Mouse (Mus musculus): ENCODE measurements around the gene Schip1. TPM values are rescaled to one million over a fixed set of nuclear protein-coding genes. Genes with fewer than 3 reads are reported as not detected.

The Schip1 gene
- polyA plus RNA-seq, 1 experiment from 2014 or later = 165 TPM

DNA sequence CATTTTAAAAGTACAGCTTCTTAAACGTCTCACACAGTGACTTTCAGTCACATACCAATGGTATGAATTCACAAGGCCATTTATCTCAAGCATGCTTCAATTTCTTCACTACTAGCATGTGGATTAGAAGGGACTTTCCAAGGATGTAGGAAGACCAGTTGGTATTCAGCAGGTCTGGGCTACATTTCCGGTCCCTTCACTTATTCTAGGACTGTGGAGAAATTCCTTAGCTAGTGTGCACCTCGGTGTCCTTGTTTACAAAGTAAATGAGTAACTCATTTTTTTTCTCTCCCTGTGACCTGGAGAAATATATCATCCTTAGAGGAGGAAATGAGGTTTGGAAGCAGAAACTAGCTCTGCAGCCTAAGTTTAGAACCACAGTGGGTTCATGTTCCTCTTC, 405.5 kb downstream of the Schip1 start:
- Histone ChIP-seq H3K36me3 (ENCODE audit: control insufficient read depth, insufficient read depth, low read length) (no peaks in the 10 kb centered on the region), H3K27ac (ENCODE audit: low read depth, low read length) (no peak overlapping the region), H3K4me3 (ENCODE audit: low read depth, low read length) (no peak overlapping the region), H3K9ac (ENCODE audit: low read length) (no peak overlapping the region), H3K4me2 (ENCODE audit: low read length) (no peak overlapping the region), H3K9me3 (replicated peaks; ENCODE audit: control insufficient read depth, low read length) (no peaks in the 10 kb centered on the region), H3K4me1 (ENCODE audit: control insufficient read depth, insufficient read depth, low read length) (peaks cover 5% of the 10 kb centered on the region; the same call in 1 of the 2 replicates), H3K27me3 (replicated peaks; ENCODE audit: control insufficient read depth, insufficient read depth, low read length) (no peaks in the 10 kb centered on the region)
- 84% methylated on average over 3 of the region's 3 CpGs for WGBS
- DNase-seq (ENCODE audit: low spot score) = no peak
- ATAC-seq = no peak

DNA sequence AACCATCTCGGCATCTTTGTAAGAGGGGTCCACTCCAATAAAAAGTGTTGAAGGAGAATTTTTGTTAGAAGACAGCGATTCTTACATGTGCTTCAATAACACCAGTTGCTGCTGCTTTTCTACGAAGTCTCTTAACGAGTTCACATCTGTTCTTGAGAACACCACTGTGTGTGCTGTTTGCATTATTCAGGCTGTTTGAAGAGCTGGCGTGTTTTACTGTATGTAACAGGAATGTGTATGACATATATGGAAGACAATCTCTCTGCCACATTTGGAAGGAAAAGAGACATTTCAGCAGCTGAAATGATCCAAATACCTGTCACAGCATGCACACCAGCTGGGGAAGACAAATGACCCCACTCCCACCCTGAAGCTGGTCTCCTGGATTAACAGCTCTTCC, 406.0 kb downstream of the Schip1 start:
- Histone ChIP-seq H3K4me3 (ENCODE audit: low read depth, low read length) (no peak overlapping the region), H3K4me1 (ENCODE audit: control insufficient read depth, insufficient read depth, low read length) (peaks cover 5% of the 10 kb centered on the region; the same call in 1 of the 2 replicates), H3K36me3 (ENCODE audit: control insufficient read depth, insufficient read depth, low read length) (no peaks in the 10 kb centered on the region), H3K27me3 (replicated peaks; ENCODE audit: control insufficient read depth, insufficient read depth, low read length) (no peaks in the 10 kb centered on the region), H3K9me3 (replicated peaks; ENCODE audit: control insufficient read depth, low read length) (no peaks in the 10 kb centered on the region), H3K4me2 (ENCODE audit: low read length) (no peak overlapping the region), H3K27ac (ENCODE audit: low read depth, low read length) (no peak overlapping the region), H3K9ac (ENCODE audit: low read length) (no peak overlapping the region)
- ATAC-seq (no peak), DNase-seq (ENCODE audit: low spot score) (no peak)
- 61% methylated on average over 5 of the region's 5 CpGs for WGBS

DNA sequence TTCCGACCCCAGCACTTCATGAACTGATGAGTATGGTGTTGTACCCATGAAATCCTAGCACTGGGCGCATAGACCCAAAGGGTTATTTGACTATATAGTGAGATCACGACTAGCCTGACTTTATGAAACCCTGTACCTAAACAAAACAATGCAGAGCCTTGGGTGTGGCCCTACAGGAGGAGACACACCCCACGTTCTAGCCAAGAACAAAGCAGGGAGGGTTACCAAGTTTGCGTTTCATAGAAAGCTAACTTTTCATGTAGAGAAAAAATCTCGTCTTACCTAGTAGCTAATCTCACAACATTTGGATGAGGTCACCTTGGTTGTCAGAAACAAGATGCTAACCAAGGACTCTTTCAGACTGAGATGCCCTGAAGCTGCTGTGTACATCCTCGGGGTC, 411.7 kb downstream of the Schip1 start:
- no peak overlapping the region for H3K27ac ChIP-seq (ENCODE audit: low read depth, low read length)
- no peak overlapping the region for H3K4me3 ChIP-seq (ENCODE audit: low read depth, low read length)
- DNase-seq (ENCODE audit: low spot score) (no peak), ATAC-seq (no peak)
- no peaks in the 10 kb centered on the region for H3K9me3 ChIP-seq (replicated peaks; ENCODE audit: control insufficient read depth, low read length)
- no peaks in the 10 kb centered on the region for H3K4me1 ChIP-seq (ENCODE audit: control insufficient read depth, insufficient read depth, low read length)
- H3K9ac ChIP-seq (ENCODE audit: low read length) = no peak overlapping the region
- H3K27me3 ChIP-seq (replicated peaks; ENCODE audit: control insufficient read depth, insufficient read depth, low read length) = no peaks in the 10 kb centered on the region
- H3K4me2 ChIP-seq (ENCODE audit: low read length) = no peak overlapping the region
- WGBS = 92% methylated on average over 7 of the region's 7 CpGs
- H3K36me3 ChIP-seq (ENCODE audit: control insufficient read depth, insufficient read depth, low read length) = no peaks in the 10 kb centered on the region

DNA sequence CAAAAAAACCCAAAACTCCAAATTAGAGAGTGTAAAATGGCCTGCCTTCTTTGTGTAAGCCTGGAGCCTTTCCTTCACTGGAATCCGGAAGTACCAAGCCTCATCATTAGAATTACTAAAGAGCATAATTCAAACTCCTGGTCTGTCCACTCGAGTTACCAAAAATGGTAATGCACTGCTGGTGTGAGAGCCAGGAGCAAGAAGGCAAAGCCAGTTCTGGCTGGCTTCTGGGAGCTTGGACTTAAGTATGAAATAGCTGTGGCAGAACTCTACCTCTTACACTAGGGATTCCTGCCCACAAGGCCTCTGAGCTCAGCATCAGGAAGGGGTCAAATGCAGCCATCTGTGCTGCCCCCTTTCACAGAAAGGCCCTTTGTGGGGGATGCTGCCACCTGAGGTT, 412.9 kb downstream of the Schip1 start:
- 46% methylated on average over 2 of the region's 2 CpGs for WGBS
- Histone ChIP-seq H3K36me3 (ENCODE audit: control insufficient read depth, insufficient read depth, low read length) (no peaks in the 10 kb centered on the region), H3K4me2 (ENCODE audit: low read length) (no peak overlapping the region), H3K27ac (ENCODE audit: low read depth, low read length) (no peak overlapping the region), H3K4me3 (ENCODE audit: low read depth, low read length) (no peak overlapping the region), H3K27me3 (replicated peaks; ENCODE audit: control insufficient read depth, insufficient read depth, low read length) (no peaks in the 10 kb centered on the region), H3K9ac (ENCODE audit: low read length) (no peak overlapping the region), H3K4me1 (ENCODE audit: control insufficient read depth, insufficient read depth, low read length) (no peaks in the 10 kb centered on the region), H3K9me3 (replicated peaks; ENCODE audit: control insufficient read depth, low read length) (no peaks in the 10 kb centered on the region)
- no peak for DNase-seq (ENCODE audit: low spot score)
- ATAC-seq = no peak

DNA sequence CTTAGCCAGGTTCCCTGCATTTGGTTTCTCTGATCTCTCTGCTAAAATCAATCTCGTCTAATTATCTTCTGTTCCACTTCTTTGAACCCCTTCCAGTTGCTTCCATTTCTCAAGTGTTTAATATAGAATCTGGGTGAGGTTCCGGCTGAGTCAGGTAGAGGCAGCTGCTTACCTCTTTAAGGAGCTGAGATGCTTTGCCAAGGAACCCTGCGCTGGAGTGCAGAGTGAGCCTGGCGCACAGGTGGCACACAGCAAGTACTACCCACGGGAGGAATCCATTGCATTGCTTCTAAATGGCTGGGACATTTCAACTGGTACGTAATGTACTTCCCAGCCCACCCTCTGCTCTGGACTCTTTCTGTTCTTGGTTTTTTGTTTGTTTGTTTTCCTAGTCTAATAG, 414.7 kb downstream of the Schip1 start:
- WGBS = 89% methylated on average over 6 of the region's 6 CpGs

DNA sequence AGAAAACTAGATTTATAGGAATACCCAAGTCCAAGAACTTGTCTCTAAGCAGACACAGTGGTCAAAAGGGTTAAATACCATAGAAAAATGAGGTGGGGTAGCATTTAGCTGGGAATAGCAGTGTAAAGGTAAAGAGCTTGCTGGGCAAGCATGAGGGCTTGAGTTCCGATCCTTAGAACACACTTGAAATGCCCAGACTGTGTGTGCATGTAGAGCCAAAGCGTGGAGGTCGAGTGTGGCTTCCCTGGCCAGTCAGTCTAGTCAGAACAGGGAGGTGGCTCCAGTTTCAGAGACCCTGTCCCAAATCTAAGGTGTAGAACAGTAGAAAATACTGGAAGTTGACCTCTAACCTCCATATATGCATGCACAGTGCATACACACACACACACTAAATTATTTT, 418.9 kb downstream of the Schip1 start:
- Histone ChIP-seq H3K27ac (ENCODE audit: low read depth, low read length) (no peak overlapping the region), H3K4me3 (ENCODE audit: low read depth, low read length) (no peak overlapping the region), H3K9me3 (replicated peaks; ENCODE audit: control insufficient read depth, low read length) (no peaks in the 10 kb centered on the region), H3K4me2 (ENCODE audit: low read length) (no peak overlapping the region), H3K9ac (ENCODE audit: low read length) (no peak overlapping the region), H3K36me3 (ENCODE audit: control insufficient read depth, insufficient read depth, low read length) (no peaks in the 10 kb centered on the region), H3K27me3 (replicated peaks; ENCODE audit: control insufficient read depth, insufficient read depth, low read length) (no peaks in the 10 kb centered on the region), H3K4me1 (ENCODE audit: control insufficient read depth, insufficient read depth, low read length) (no peaks in the 10 kb centered on the region)
- DNase-seq (ENCODE audit: low spot score) (no peak), ATAC-seq (no peak)
- 94% methylated on average over 3 of the region's 3 CpGs for WGBS

More for the DNA sequence above, 414.7 kb downstream of the Schip1 start:
- Histone ChIP-seq H3K9ac (ENCODE audit: low read length) (no peak overlapping the region), H3K27me3 (replicated peaks; ENCODE audit: control insufficient read depth, insufficient read depth, low read length) (no peaks in the 10 kb centered on the region), H3K4me3 (ENCODE audit: low read depth, low read length) (no peak overlapping the region), H3K4me1 (ENCODE audit: control insufficient read depth, insufficient read depth, low read length) (no peaks in the 10 kb centered on the region), H3K4me2 (ENCODE audit: low read length) (no peak overlapping the region), H3K9me3 (replicated peaks; ENCODE audit: control insufficient read depth, low read length) (no peaks in the 10 kb centered on the region), H3K27ac (ENCODE audit: low read depth, low read length) (no peak overlapping the region), H3K36me3 (ENCODE audit: control insufficient read depth, insufficient read depth, low read length) (no peaks in the 10 kb centered on the region)
- DNase-seq (ENCODE audit: low spot score) (no peak), ATAC-seq (no peak)

DNA sequence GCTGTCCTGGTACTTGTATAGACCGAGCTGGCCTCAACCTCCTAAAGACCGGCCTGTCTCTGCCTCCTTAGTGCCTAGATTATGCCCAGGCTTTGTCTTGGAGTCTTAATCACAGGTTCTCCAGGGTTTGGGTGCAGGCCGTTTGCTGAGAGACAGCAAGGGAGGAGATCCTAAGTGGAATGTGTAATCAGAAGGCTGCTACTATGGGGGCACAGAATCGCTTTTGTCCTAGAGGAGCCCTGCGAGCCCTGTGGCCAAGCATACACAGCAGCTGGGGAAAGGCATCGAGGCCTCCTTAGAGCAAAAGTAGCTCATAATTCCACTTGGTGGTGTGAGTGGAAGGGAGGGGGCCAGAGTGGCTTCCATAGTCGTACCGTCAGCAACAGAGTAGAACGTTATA, 419.4 kb downstream of the Schip1 start:
- Histone ChIP-seq H3K36me3 (ENCODE audit: control insufficient read depth, insufficient read depth, low read length) (no peaks in the 10 kb centered on the region), H3K4me3 (ENCODE audit: low read depth, low read length) (no peak overlapping the region), H3K9me3 (replicated peaks; ENCODE audit: control insufficient read depth, low read length) (no peaks in the 10 kb centered on the region), H3K27ac (ENCODE audit: low read depth, low read length) (no peak overlapping the region), H3K4me1 (ENCODE audit: control insufficient read depth, insufficient read depth, low read length) (no peaks in the 10 kb centered on the region), H3K4me2 (ENCODE audit: low read length) (no peak overlapping the region), H3K27me3 (replicated peaks; ENCODE audit: control insufficient read depth, insufficient read depth, low read length) (no peaks in the 10 kb centered on the region), H3K9ac (ENCODE audit: low read length) (no peak overlapping the region)
- WGBS = 91% methylated on average over 9 of the region's 9 CpGs
- no peak for ATAC-seq
- no peak for DNase-seq (ENCODE audit: low spot score)

DNA sequence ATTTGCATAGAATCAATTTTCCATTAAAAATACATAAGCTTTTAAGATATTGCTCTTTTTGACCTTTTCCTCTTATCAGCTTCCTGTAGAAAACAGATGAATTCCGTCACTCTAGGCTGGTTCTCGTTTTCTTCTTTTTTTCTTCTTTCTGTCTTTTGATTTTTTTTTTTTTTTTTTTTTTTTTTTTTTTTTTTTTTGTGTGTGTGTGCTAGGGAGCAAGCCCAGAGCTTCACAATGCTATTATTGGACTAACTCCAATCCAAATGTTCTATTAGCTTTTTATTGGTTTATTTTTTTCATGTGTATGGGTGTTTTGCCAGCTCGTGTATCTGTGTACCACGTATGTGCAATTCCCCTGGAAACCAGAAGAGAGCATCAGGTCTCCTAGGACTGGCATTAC, 420.0 kb downstream of the Schip1 start:
- Histone ChIP-seq H3K9me3 (replicated peaks; ENCODE audit: control insufficient read depth, low read length) (no peaks in the 10 kb centered on the region), H3K4me1 (ENCODE audit: control insufficient read depth, insufficient read depth, low read length) (no peaks in the 10 kb centered on the region)

DNA sequence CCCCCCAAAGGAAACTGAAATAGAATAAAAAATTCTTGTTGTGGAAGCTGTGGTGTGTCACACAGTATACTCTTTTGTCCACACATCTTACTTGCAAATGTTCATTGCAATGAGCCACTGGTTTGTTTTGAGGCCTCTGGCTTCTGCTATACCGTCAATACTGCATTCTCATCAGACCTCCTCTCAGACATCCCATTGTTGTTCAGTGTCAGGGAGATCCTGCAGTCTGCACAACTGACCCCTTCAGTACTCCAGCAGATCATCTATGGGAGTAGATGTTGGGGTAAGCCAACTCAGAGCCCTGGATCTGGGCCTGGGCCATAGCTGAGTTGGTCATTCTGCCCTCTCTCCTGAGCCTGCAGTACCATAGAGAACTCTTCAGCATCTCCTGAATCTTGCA, 423.0 kb downstream of the Schip1 start:
- Histone ChIP-seq H3K9me3 (replicated peaks; ENCODE audit: control insufficient read depth, low read length) (no peaks in the 10 kb centered on the region), H3K4me2 (ENCODE audit: low read length) (no peak overlapping the region), H3K4me3 (ENCODE audit: low read depth, low read length) (no peak overlapping the region), H3K9ac (ENCODE audit: low read length) (no peak overlapping the region), H3K4me1 (ENCODE audit: control insufficient read depth, insufficient read depth, low read length) (no peaks in the 10 kb centered on the region), H3K27me3 (replicated peaks; ENCODE audit: control insufficient read depth, insufficient read depth, low read length) (no peaks in the 10 kb centered on the region), H3K27ac (ENCODE audit: low read depth, low read length) (no peak overlapping the region), H3K36me3 (ENCODE audit: control insufficient read depth, insufficient read depth, low read length) (no peaks in the 10 kb centered on the region)
- ATAC-seq (no peak), DNase-seq (ENCODE audit: low spot score) (no peak)
- WGBS = 71% methylated on average over 1 of the region's 1 CpGs

More for the DNA sequence above, 420.0 kb downstream of the Schip1 start:
- no peak overlapping the region for H3K4me3 ChIP-seq (ENCODE audit: low read depth, low read length)
- 81% methylated on average over 4 of the region's 4 CpGs for WGBS
- DNase-seq (ENCODE audit: low spot score) (no peak), ATAC-seq (no peak)
- H3K4me2 ChIP-seq (ENCODE audit: low read length) = no peak overlapping the region
- H3K36me3 ChIP-seq (ENCODE audit: control insufficient read depth, insufficient read depth, low read length) = no peaks in the 10 kb centered on the region
- no peaks in the 10 kb centered on the region for H3K27me3 ChIP-seq (replicated peaks; ENCODE audit: control insufficient read depth, insufficient read depth, low read length)
- H3K9ac ChIP-seq (ENCODE audit: low read length) = no peak overlapping the region
- no peak overlapping the region for H3K27ac ChIP-seq (ENCODE audit: low read depth, low read length)

Measured in forebrain, embryonic 14.5 days (tissue).